Mouse (Mus musculus) right cerebral cortex, postnatal 25 days (tissue): Measurements from ENCODE around the gene Tns3.
A peak's percentile ranks its signal among the peaks of the same experiment; 100 is the strongest.

Experiments used
- DNase-seq: peaks from one replicate; pipeline ENCODE4 v3.0.0; 2022

Tns3 gene

DNA sequence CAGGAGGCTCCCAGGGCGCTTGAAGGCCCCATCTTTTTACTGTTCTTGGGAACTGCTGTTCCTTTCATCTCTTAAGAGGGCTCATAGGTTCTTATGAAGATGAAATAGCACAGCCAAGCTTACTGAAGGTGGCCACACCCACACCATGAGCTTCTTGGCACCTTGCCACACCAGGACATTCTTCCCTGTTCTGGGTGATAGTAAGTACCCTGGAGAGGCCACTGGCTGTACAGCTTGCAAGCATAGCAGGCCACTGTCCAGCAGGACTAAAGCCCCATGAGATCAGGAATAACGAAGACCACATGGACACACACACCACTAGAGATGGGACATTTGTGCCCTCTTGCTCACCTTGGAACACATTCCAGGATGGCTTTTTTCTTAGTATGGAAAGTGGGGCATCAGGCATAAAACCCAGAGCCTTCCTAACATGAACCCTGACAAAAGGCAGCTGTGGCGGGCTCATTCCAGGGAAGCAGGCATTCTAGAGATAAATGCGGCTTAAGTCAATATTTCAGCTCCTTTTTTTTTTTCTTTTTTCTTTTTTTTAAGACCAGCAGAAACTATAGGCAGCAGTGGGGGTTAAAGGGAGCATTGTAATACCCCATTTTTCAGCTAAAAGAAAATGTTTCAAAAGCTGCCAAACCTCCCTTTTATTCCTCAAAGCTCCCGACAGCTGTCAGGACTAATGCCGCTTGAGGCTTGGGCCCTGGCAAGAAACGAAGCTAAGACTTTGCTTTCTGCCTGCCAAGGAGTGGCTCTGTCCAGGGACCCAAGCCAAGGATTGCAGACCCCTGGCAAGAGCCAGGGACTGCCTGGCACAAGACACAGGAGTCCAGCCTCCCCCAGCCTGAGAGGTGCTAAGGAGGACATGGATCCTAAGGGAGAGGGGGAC is 150.7 kb downstream of the Tns3 start:
- no peak for DNase-seq

DNA sequence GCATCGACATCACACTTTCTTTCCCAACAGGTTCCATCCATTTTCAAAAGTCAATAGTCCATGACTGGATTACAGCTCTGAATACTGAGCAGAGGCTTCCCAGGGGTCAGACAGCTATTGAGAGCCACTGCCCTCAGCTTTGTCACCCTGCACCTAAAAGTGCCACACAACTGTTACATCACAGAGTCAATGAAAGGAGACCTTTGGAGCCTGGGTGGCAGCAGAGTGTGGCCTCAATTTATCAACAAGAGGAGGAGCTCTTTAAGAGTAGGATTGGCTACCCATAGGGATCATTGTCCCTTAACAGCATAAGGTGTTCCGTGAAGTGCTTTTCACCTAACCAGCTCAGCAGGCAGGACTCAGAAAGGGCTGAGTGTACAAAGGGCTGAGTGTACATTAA is 154.0 kb downstream of the Tns3 start:
- DNase-seq, result no peak

DNA sequence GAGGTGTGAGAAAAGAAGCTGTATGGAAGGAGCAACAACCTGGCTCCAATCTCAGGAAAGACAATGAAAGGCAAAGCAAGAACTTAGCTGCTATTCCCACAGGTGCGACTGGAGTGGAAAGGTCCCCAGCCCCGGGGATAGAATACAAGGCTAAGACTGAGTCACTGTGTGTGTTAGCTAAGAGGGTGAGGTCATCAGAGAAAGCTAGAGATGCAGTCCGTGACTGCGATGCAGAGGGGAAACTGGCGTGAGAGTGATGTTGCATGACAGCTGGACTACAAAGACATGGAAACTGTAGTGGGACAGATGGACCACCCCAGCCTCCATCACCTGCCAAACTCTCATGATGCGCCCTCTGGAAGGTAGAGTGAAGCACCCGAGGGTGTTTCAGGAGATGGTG is 154.7 kb downstream of the Tns3 start:
- DNase-seq, result no peak

DNA sequence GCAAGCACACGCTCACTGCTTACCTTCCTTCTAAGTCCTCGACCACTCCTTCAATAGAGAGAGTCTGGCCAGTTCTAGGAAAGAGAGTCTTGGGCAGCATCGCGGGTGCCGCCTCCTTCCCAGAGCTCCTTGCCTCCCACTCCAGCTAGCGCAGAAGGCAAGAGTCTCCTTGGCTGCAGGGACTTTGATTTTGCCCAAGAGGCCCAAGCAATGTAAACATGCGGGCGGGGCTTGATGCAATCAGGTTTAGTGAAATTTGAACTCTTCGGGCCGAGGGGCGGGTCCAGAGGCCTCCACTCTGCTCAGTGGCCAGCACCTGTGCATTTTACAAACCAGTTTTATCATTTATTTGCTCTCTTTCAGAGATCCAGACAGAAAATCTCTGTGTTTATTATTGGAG is 160.6 kb downstream of the Tns3 start:
- DNase-seq, result no peak

DNA sequence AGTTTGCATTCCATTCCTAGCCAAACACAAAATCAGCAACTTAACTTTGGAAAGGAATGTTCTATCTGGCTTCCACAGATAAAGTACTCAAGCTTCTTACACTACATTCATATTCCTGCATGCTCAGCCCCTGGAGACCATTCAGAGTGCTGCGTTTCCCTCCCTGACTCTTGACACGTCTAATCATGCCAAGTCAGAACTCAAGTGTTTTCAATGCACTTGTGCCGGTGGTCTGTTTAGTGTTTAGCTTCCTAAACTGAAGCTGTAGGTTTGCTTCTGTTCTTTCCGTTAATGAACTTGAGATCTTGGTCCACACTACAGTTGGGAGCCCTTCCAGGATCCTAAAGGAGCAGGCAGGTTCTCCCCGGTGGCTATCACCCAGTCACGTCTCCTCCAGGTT is 163.5 kb downstream of the Tns3 start:
- no peak for DNase-seq

DNA sequence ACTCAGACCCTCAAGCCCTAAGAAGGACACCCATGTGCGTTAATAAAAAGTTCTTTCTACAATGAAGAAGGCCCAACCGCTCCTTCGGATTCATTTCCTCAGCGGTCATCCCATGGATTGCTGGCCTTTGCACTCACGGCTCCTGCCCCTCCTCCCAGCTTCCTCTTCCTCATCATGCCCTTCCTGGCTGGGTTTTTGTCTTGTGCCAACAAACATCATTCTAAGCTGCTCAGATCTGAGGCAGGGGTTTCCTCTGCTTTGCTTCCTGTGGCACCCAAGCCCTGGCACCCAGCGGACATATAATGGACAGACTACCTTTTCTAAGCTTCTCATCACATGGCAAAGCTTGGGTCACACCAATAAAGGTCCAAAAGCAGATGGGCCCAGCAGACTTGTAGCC is 167.2 kb downstream of the Tns3 start:
- DNase-seq, result no peak

DNA sequence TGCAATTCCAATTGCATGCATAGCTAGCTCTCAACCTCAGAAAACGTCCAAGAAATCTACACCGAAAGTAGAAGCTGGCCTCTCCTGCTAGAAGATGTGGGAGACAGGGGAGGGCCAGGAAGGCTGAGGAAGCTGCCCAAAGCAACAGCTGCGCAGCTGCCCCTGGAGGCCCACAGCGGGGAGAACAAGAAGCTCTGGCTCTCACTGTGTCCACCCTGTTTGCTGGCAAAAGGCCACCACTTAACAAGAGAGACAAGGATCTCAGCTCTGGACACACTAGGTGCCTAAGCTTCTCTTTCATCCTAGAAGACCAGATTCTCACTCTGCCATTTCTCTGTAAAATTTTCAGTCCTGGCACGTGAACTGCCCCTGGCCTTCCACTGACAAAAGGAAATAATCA is 167.6 kb downstream of the Tns3 start:
- no peak for DNase-seq

DNA sequence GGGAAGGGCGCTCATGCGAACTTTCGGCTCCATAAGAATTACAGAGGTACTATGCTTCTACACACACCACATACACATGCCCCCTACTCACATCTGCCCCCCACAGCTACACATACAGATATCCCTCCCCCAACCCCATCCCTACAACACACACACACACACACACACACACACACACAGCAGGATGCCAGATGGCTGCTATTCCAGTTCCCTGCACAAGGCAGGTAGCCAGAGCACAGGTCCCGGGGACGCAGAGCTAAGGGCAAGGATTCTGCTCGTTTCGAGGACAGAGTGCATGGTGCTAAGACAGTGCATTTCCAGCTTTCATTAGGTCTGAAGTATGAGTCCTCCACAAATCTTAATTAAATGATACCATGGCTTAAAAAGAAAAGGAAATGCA is 168.5 kb downstream of the Tns3 start:
- no peak for DNase-seq

DNA sequence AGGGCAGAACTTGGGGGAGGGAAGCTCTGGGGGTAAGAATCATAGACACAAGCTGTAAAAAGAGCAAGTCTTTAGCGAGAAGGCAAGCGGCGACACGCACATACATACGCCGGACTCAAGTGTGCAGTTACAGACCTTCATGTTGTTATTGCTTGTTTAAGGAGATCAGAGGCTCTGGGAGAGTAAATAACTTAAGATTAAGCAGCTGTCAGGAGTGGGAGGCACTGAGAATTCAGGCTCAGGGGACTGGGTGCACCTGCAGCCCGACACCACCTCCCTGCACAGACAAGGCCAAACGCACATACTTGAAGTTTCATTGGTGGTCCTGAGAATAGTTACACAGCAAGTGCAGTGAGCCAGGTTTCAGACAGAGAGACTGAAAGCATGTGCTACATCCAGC is 169.3 kb downstream of the Tns3 start:
- no peak for DNase-seq

DNA sequence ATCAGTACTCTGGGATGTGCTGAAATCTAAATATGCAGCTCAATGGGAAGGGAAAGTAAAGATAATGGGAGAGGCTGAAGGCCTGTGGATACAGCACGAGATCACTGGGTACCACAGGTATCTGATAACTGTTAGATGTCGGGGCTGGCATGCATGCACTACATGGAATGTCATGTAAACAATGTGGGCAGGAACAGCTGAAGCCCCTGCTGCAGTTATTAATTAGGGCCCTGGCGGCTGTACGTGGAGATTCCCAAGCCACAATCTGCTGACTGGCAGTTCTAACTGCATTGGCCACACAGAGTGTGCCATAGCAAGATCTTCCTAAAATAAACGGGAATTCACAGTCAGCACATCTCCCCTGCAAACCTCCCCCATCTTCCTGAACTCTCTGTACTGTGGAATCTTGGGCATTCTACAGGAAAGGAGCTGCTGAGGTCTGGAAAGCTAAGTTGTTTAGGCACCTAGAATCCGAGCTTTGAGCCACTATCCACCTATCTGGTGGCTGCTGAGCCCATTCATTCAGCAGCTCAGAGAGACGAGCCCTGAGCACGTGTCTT is 170.3 kb downstream of the Tns3 start:
- no peak for DNase-seq

DNA sequence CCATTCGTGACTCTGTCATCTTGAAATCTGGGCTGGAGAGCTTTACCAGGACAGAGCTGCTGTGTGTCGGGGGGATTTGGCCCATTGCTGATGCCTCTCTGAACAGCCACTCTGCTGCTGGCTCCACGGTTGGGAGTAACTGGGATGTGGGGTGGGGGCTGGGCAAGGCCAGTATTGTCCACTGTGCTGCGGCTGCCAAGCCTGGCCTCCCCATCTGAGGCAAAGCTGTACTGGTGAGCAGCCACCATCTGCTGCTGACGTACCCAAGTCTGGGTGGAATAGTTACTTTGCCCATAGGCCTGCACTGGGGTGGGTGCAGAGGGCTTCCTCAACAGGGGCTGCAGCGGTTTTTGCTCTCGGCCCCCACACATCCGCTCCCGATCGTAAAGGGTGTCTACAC is 172.0 kb downstream of the Tns3 start:
- DNase-seq, result no peak

DNA sequence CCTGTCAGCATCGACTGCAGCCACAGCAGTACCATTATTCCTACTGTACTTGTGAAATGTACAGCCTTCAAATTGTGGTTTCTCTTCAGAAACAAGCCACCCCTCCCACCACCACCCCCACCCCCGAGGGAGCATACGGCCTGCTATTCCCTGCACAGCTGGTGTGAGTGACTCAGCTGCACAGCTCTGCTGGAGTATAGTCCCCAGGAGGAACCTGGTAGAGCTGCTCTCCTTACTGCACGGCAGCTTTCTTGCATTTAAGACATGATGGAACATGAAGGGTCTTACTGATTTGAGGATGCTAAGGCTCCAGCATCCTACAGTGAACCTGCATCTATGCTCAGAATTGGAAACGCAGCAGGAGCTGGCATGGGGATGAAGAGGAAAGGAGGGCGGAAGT is 176.1 kb downstream of the Tns3 start:
- DNase-seq, result peak; percentile 52

DNA sequence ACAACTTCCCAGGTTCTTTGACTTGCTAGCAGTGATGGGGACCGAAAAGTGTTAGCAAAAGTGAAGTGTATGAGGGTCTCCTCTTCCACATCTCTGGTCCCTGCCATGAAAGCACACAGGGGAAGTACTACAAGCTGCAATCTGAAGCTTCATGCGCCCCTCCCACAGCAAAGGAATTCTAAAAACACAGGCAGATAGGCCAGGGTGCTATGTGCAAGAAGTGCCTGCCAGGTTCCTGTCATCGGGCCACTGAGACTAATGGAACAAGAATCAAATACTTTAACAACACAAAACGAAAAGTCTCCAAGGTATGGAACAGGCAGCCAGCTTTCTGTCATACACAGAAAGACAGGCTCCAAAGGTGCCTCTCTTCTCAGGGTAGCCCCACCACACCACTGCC is 177.8 kb downstream of the Tns3 start:
- DNase-seq, result no peak

DNA sequence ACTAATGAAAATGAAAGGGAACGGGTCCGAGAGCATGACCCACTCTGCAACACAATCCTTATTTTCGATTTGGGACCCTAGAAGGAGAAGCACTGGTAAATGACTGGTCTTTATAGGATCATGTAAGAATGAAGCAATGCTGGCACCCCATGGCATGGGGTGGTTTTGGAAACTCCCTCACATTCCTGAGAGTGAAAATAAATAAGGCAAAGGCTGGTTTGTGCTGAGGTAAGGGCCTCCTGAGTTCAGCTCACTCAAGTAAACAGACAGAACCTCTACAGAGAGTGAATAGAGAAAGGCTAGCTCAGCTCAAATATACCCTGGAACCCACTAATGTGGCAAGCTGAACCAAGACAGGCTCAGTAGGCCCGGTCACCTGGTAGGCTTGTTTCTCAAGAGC is 179.8 kb downstream of the Tns3 start:
- DNase-seq, result no peak

DNA sequence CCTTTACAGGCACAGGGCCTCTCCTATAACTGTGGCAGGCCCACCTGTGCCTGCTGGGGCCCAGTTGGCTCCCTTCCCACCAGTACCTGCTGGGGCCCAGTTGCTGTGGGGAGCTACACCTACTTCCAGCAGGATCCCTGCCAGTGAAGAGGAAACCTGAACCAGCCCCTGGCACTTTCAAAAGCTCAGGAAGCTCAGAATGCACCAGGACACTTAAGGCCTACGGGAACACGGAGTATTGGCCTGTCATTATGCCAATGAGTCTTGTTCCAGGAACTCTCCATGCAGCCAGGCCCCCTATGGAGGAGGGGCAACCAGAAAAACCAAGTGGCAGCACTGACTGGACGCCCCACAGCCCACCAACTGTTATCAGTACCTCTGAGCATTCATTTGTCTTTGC is 181.6 kb downstream of the Tns3 start:
- no peak for DNase-seq

DNA sequence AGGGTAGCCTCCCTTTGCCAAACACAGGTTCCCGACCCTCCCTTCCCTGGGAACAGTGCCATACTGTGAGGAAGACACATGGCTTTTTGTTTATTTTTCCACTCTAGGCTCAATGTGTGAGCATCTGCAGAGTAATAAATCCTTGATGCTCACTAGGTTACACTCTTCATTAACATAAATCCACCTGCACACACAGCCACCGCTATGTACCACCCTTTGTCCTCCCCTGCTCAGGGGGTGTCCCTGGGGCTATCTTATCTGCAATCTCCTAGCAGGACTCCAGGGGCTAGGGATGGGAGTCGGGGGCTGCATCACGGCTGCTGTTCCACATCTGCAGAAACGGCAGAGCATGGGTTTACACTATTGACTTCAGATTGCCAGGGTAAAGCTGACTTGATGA is 182.4 kb downstream of the Tns3 start:
- DNase-seq, result no peak

DNA sequence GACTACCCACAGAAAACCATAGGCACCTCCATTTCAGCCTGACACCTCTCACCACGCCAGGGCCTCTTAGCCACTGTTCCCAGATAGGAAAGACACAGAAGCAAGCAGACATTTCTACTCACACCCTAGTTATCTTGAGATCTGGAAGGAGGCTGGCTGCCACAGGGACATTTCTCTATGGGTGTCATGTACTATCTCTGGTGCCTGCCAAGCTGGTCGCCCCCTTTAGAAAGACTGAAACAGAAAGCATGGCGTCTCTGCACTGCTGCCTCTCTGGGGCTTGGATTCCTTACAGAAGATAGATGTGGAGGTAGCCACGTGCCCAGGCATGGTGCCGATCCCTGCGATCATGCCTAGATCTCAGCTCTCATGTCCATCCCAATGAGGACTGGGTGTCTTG is 182.8 kb downstream of the Tns3 start:
- no peak for DNase-seq

DNA sequence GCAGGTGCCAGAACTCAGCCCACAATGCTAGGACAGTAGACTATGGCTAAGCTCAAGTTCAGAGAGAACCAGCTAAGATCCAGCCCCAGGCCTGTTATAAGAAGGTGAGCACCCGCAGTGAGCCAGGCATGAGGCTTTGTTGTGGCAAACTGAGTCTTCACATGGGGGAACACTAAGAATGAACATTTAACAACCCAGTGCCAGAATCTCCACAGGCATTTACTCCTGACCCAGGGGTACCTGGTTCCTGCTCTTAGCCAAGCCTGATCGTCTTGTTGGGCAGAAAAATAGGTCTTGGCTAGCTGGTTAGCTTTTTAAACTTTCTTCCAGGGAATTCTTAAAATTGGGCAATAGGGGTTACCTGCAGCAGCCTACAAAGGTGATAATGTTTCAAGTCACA is 184.5 kb downstream of the Tns3 start:
- DNase-seq, result no peak

DNA sequence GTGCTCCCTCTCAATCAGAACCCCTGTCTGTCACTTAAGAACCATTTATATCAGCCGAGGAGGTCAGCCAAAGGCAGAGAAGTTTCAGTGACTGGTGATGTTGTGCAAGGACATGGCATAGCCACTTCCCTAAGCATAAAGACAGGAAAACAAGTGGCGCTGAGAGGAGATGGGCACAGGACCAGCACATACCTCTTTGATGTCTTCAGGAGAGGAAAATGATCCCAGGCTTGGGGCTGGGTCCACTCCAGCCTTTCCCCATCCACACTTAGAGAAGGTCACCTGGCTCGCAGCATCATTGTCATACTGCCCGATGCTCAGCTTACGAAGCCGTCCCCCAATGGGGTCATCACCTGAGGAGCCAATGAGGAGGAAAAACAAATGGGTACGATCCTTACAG is 185.0 kb downstream of the Tns3 start:
- no peak for DNase-seq

DNA sequence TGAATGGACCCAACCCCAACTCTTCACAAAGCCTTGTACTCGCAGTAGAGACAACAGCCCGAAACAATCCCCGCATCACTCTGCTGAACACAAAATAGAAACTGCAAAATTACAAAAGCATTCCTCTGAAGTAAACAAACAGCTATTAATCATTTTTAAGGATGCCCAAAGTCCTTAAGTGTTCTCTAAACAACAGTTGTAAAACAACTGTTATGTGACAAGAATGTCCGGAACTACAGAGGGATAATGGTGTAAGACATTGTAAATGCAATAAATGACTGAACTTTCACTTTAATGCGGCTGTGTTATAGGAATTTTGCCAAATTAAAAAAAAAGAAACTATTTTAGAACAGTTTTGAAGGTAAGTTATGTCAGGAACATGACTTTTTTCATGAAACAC is 190.7 kb downstream of the Tns3 start:
- no peak for DNase-seq

DNA sequence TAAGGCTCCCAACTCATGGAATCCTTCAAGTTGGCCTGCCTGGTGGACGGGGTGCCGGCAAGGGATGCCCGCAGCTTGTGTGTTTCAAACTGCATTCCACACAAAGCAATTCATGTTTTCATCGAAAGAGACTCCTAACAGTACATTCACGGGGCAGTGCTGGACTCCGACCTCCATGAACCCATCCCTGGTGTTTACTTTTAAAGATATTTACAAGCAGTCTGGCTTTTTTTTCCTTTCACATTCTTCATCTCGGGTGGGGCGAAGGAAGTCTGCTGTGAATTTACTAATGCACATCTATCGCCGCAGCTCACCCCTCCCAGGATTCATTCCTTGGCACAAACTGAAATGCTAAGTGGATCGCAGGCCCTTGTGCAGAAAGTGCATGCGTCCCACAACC is 191.9 kb downstream of the Tns3 start:
- DNase-seq, result no peak

DNA sequence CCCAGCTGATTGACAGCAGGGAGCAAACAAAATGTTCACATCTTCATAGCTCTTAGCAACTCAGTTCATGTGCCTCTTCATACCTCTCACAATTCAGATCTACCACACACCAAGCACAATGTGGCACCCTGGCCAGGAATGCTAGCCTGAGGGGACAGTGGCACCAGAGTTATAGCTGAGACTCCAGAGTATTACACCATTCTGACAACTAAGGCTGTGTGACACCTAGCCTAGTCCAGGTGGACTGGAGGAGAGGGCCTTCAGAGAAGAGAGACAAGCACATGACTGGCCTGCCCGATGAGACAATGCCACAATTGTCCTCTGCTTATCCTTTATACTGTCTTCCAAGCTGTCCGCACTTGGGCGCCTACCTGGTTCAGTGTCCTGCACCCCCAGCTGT is 192.8 kb downstream of the Tns3 start:
- no peak for DNase-seq

DNA sequence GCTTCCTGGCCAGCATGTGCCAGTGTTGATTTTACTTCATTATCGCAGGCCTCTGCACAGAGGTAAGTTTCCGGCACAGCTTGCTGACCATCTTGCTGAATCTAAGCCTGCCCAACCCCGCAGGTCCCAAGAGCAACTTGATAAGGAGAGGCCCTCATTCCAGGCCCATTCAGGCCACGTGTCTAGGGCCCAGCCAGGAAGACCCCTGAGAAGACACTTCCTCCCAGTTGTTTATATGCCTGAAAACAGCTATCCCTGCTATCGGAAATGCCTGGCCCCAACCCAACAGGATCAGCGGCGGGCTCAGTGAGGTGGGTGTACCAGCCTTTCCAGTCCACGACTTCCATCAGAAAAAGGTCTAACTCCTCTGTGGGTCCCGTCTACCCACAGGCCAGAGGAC is 194.8 kb downstream of the Tns3 start:
- DNase-seq, result no peak

DNA sequence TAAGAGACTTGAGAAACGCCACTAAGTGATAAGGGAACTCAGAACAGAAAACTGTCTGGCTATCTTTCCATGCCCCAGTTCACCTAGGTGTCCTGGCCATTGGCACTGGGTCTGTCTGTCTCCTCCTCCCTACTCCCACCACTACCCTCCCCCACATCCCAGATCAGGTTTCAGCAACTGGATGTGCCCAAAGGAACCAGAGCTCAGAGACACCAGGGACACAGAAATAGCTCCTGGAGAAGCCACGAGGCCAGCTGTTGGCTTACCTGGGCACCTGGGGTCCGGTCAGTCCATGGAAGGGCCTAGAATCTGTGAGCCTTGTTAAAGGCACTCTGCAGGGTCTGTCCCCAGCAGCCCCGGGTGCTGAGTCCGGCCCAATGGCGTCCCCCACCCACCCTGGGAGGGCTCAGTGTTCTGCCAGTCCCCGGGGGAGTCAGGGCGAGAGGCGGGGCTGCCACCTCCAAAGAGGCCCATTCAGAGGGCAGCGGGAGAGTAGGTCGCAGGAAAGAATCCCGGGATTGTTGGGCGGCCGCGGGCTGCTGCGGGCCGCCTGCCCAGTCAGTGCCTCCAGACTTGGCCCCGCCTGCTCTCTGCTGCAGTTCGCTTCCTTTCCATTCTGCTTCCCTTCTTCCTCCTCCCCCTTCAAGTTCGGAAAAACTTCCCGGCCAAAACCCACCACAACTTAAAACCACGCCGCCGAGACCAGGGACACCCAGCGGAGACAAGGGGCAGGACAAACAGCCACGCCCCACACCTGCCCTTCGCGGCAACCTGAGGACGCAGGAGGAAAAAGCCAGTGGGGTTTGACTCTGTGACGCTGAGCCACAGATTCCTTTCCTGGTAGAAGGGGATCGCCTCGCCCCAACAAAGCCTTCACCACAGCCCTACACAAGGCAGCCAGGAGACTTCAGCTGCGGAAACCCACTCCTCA is 195.9 kb downstream of the Tns3 start:
- DNase-seq, result peak; percentile 71
